Mouse (Mus musculus) T-helper 1 cell (primary cell): ENCODE measurements around the gene Armh2.

Source experiments
- in situ Hi-C: fragments of 300-600 bp; cut with MboI, MseI; formaldehyde crosslinking; loops from one replicate; pipeline ENCODE4 v1.15.1; 2025; ENCODE audit warnings: high pct_unique_total_duplicates

The Armh2 gene

DNA sequence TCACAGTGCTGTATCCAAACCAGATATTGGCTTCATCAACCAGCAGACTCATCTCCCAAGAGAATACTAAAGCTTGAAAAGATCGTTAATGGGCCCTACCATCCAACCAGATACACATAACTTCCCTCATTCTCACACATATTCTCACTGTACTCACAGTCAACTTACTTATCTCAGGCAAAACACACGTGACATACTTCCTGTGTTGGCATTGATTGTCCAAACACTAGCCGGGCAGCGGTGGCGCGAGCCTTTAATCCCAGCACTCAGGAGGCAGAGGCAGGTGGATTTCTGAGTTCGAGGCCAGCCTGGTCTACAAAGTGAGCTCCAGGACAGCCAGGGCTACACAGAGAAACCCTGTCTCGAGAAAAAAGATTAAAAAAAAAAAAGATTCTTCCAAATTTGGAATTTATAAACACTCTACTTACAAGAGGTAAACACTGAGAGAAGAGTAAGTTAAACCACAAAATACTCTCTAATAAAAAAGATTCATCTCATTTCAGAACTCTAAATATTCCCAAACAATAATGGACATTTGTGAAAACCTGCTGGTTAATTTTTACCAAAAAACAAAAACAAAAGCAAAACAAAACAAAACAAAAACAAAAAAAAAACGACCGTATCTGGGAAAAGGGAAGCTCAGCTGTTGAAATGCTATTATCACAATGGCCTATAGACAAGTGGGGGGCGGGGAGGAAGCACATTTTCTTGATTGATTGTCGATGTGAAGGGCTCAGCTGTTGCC lies 17.0 kb downstream of the Armh2 start:
- in situ Hi-C loops = loop anchor here (25.0 kb wide), 1 partner anchor 996 kb away; the partner anchor contains the start of genes Hist1h1a, Hist1h2ab, Hist1h3a and Hist1h3b

DNA sequence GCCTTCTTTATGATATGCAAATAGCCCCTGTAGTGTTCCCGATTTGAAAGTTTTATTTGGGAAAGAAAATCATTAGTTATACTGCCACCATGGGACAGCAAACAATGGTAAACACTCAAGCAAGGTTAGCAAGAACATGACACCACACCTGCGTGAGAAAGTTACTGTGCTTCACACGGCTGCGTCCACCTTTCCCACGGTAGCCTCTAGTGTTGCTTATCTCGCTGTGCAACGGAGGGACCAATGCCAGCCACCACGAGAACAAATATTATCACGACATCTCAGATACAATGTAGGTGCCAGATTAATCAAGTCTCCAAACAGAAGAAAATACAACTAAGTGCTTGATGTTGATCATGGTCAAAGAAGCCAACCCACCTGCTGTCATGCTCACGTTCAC lies 18.4 kb downstream of the Armh2 start:
- in situ Hi-C loops = loop anchor here (25.0 kb wide), 1 partner anchor 997 kb away; the partner anchor contains the start of genes Hist1h1a, Hist1h2ab, Hist1h3a and Hist1h3b

DNA sequence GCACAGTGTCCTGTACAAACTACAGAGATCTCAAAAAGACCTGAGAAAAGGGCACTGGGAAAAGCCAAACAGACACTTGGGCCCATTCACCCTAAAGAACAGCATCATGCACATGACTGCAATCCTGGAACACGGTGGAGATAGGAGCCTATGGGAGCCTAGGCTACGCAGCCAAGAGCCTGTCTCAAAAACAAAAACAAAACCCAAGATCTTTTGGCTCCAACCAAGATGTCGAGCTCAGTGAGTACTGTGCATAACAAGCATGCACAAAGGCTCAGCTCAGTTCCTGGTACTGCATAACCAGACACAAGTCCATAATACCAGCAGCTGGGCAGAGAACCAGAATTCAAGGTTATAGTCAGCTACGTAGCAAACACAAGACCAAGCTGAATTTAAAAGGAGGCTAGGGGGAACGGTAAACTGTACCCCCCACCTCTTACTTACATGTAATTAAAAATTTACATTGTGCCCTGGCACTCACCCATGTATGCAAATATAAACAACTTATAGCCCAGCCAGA lies 19.4 kb downstream of the Armh2 start:
- in situ Hi-C loops = loop anchor here (5.0 to 25.0 kb wide), 2 partner anchors 37 to 998 kb away; partner anchors contain the start of genes Hist1h1a, Hist1h2ab, Hist1h3a and Hist1h3b

DNA sequence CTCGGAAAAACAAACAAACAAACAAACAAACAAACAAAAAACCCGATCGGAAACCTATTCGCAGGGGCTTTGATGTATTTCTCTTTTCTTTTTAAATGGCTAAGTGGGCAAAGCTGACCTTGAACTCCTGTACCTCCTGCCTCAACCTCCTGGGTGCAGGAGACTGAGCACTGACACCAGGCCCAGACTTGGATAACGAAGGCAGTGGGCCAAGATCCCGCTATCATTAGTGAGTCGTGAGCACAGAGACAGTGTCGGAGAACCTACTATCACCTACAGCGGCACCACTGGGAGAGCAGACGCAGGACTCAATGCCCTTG lies 20.0 kb downstream of the Armh2 start:
- in situ Hi-C loops = loop anchor here (5.0 to 25.0 kb wide), 2 partner anchors 36 to 999 kb away; partner anchors contain the start of genes Hist1h1a, Hist1h2ab, Hist1h3a and Hist1h3b

DNA sequence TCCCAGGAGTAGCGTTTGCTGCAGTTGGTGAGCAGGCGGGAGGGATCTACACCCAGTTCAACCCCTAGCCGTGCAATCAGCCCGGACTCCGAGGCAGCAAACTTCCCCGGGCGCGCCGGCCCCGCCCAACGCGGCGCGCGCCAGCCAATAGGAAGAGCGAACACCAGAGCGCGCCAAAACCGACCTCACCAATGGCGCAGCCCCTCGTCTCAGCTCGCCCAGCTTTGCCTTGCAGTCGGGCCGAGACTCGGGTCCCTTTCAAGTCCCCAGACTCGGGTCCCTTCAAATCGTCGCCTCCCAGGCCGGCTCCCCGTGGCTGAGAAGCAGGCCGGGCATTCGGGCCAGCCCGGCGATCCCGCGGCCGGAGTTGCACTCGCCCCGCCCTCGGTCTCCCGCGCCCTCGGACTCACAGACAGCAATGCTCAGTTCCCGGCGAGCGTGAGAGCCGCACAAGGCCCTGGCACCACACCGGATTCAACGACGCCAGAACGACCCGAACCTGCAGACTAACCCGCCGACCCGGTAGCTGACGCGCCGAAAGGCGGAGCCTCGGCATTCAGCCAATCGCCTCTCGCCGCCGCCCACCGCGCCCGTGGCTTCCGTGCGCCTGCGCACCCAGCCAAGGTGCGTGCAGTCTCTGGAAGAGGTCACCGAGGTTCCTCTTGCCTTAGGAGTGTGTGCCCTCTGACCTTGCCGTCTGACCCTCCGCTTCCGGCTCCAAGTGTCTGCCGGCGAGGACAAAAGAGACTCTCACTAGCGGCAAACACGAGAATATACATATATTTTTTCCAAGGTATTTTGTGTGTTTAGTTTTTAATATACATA lies 20.6 kb downstream of the Armh2 start, which contains the start of gene Gmnn:
Gene Gmnn (minus strand): TSS at position 521 of the 825 bp plus-strand sequence.
- in situ Hi-C loops = loop anchor here (5.0 to 25.0 kb wide), 2 partner anchors 36 to 999 kb away; partner anchors contain the start of genes Hist1h1a, Hist1h2ab, Hist1h3a and Hist1h3b

DNA sequence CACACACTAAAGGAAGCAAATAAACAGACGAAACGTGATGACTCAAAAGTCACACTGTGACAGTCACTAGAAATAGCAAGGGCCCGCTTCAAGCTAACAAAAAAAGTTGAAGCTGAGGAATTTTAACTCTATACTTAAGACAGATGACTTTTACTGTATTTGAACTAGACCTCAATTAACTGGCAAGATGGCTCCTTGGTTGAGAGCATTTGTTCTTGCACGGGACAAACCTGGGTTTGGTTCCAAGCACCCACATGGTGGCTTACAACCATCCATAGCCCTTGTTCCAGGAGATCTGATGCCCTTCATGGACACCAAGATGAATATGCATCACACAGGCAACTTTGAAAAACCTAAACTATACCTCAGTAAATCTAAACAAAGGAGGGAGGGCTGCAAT lies 21.2 kb downstream of the Armh2 start:
- in situ Hi-C loops = loop anchor here (5.0 to 25.0 kb wide), 2 partner anchors 35 to 1000 kb away; partner anchors contain the start of genes Hist1h1a, Hist1h2ab, Hist1h3a and Hist1h3b

DNA sequence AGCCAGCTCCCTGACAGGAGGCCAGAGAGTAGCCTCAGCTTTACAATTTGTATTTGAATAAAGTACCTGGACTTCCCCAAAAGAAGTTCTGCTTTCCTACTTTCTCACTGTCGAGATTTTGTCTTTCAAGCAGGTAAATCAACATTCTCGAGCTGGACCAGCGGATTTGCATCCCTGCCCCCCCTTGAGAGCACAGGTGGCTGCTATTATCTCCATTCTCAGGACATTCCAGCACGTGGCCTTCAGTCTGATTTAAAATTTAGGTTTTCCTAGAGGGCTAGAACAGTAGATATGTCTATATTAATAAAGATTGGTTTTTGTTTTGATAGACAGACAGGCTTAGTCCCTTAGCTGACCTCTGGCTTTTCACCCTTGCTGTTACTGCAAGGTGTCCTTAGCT lies 26.8 kb downstream of the Armh2 start:
- in situ Hi-C loops = loop anchor here (25.0 kb wide), 1 partner anchor 1006 kb away; the partner anchor contains the start of genes Hist1h1a, Hist1h2ab, Hist1h3a and Hist1h3b

DNA sequence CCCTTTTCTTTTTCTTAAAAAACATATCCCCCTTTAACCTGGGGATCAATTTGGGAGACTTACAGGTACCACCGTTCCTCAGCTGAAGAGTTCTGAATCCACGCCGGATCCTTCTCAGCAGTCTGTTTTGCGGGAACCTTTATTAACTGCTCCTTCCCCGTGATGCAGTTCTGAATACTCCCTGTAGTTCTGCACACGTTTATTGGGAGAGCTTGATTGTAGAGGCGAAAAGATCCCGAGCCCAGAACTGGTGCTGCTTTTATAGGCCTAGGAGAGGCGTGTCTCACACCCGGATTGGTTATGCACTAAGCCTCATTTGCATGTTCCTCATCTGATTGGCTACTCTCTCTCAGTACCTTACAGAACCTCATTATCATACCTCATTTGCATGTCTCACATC lies 30.4 kb downstream of the Armh2 start:
- in situ Hi-C loops = loop anchor here (25.0 kb wide), 1 partner anchor 1009 kb away; the partner anchor contains the start of genes Hist1h1a, Hist1h2ab, Hist1h3a and Hist1h3b

DNA sequence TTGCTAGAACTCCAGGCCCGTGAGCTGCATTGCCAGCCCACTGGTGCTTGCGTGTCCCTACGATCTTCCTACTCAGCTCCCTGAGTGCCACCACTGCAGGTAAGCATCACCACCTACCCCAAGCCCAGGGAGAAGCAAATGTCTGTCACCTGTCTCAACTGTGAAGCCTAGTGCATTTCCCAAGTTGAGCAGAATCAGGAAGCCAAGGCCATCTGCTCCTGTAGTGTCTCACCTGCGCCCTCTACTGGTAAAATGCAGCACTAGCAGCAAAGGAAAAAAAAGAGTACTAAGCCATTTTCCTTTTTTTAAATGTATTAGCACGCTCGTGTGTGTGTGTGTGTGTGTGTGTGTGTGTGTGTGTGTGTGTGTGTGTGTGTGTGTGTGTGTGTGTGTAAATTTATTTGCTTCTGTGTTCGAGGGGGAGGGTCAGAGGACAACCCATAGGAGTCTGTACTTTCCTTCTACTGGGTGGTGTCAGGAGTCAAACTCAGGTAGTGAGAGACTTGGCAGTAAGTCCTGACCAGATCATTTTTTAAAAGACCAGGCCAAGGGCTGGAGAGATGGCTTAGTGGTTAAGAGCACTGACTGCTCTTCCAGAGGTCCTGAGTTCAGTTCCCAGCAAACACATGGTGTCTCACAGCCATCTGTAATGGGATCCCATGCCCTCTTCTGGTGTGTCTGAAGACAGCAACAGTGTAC lies 35.3 kb downstream of the Armh2 start:
- in situ Hi-C loops = no loop called here

DNA sequence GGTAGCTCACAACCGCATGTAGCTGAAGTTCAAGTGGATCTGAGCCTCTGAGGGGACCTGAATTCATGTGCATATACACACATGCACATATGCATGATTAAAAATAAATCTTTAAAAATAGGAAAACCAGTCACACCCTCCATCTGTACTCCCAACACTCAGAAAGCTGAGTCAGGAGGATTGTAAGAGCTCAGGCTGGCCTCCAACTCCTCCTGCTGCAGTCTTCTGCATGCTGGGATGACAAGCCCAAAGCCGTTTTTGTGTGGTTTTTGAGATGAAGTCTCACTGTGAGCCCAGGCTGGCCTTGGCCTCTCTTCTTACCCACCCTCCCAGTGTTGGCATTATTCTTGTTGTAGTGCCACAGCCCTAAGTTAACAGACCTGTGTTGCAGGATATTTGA lies 37.0 kb downstream of the Armh2 start:
- in situ Hi-C loops = no loop called here

DNA sequence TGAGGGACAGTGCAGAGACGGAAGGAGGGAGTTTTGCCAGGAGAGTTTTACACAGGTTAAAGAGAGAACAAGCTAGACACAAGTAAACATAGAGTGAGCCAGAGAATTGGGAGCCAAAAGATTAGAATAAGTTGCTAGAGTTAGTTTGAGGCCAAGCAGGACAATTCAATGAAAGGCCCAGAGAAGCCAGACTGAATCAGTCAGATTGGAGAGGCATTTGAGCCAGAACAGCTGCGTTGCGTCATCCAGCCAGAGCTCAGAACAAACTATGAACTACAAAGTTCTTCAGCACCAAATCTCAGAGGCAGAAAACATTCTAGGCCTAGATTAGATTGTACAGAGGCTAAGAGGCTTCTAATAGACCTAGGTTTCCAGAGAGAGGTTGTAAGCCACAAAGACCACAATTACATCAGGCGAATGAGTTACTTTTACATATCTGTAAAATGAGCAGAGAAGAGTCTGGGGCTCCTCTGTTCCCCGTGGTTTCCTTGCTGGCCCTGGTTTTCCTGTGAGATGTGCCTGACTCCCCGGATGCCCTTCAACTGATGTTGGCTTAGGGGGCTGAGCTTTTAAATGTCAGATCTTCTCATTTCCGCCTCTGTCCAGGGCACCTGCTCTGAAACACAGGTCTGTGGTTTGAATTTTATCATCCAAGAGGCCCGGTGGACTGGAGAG lies 37.8 kb downstream of the Armh2 start:
- in situ Hi-C loops = no loop called here

DNA sequence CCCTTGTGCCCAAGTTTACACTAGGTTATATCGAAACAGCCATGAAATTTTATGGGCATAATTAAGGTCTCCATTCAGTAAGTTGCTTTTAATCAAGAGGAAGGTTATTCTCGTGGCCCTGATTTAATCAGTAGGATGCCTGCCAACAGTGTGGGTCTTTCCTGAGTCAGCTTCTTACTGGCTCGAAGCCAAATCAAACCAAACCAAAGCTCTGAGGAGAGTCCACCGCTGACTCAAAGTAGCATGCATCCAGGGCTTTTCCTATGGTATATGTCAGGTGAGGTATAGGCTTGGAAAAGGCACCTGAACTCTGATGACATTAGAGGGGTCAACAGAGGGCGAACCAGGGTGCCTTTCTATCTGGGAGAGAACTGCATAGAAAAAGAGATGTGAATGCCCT lies 40.9 kb downstream of the Armh2 start:
- in situ Hi-C loops = no loop called here

DNA sequence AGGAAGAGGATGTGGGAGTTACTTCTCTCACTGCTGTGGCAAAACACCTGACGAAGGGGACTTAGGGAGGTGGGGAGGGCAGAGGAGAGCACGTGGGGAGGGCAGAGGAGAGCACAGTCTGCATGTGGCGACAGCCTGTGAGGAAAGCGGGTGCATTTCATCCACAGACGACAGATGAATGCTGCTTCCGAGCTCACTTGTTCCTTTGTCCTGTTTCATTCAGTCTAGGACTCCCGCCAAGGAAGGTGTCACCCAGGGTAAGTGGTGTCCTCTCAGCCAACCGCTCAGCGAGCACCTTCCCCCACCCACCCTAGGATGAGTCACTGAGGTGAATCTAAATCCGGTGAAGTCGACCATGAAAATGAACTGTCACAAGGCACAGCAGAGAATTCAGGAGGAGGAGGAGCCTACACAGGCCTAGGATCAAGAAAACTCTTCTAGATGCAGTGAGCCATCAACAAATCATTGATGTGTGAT lies 45.0 kb downstream of the Armh2 start:
- in situ Hi-C loops = no loop called here

DNA sequence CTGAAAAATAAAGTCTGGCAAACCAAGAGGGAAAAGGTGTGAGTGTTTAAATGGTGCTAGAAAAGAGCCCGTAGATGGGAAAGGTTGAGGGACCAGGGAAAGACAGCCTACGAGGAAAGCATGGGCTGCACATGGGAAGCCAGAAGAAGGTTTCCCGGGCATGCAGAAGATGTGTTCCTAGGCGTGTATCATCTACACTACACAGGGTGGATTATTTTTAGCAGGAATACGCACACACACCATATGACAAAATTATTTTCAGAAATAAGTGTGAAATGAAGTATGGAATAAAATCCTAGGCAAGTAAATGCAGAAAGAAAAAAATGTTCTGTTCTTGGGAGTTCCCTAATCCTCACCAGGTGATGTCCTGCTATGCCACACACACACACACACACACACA lies 46.4 kb downstream of the Armh2 start:
- in situ Hi-C loops = no loop called here

DNA sequence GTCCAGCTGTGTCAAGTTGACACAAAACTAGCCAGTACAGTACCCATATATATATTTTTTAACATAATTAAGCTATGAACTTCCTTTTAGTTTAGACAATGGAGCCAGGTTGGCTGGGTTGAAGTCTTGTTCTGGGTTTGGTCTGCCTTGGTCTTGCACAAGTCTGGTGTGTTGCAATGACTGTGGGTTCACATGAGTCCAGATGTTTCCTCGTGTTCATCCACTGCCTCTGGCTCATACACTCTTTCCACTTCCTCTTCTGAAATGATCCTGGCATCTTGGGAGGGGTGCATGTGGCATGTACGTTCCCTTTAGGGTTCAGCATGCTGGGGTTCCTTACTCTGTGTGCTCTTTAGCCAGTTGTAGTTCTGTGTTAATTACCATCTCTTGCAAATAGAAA lies 50.3 kb downstream of the Armh2 start:
- in situ Hi-C loops = no loop called here

DNA sequence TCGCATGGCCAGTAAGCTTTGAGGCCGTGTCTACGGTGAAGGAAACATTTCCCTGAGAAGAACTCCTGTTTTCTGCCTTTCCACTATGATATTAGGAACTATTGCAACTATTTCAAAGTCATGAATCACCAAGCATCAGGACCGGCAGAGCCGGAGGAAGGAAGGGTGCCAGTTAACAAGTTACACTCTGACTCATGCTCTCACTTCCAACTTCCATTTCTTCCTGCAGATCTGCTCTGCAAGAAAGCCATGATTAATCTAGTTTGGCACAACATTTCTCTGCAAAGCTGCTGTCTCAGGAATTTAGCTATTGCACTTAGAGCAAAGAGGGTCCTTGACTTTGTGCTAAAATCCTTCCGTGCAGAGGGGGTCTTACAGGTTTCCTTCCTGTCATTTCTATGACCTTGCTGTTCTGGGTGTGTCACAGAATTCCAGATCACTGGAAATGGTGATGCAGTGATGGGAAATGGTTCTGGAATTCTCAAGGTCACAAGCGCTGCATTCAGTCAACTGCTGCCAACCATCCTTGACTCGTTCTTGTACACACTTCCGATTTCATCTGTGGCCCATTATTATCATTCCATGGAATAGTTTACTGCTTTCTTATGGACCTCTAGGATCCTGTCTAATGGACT lies 51.5 kb downstream of the Armh2 start:
- in situ Hi-C loops = no loop called here
